Comparison of ENCODE assay signal across 8 mouse cellular contexts in genomic region chr3:21952695-21953415, GRCm38 (mm10).
DNase-seq lines count a peak whose midpoint lies in the region; ATAC-seq and TF ChIP-seq lines count a peak whose summit lies in the region.

No protein-coding gene starts in this region.

- no peak for TF ChIP-seq CTCF in stomach, postnatal 0 days (IDR thresholded peaks at IDR 0.05; ENCODE audit: low read depth)

- 63% methylated on average over 8 of the region's 8 CpGs for WGBS in forebrain, embryonic 10.5 days
- WGBS in stomach, postnatal 0 days = 37% methylated on average over 8 of the region's 8 CpGs

- no peak overlapping the region for H3K4me3 ChIP-seq in forebrain, embryonic 10.5 days
- no peak overlapping the region for H3K4me3 ChIP-seq in stomach, postnatal 0 days (ENCODE audit: low read depth, low read length)

- 0 out of 2 replicates have a peak overlapping the region, but pooled peaks have one; percentile 26 for H3K27ac ChIP-seq in forebrain, embryonic 10.5 days
- peak overlapping the region; percentile 70 for H3K27ac ChIP-seq in stomach, postnatal 0 days (replicated peaks)

- H3K27me3 ChIP-seq in forebrain, embryonic 10.5 days (ENCODE audit: poor library complexity, severe bottlenecking) = no peaks in the 10 kb centered on the region
- no peaks in the 10 kb centered on the region for H3K27me3 ChIP-seq in stomach, postnatal 0 days (ENCODE audit: control insufficient read depth, insufficient read depth, low read length)

- no peak overlapping the region for H3K4me2 ChIP-seq in stomach, postnatal 0 days (replicated peaks; ENCODE audit: low read depth)

- TF ChIP-seq EP300 in stomach, postnatal 0 days (optimal IDR thresholded peaks at IDR 0.05) = no peak

- peaks cover 19% of the 10 kb centered on the region for H3K4me1 ChIP-seq in forebrain, embryonic 10.5 days
- 0 out of 2 replicates have a peak, but pooled peaks cover 3% of the 10 kb centered on the region for H3K4me1 ChIP-seq in stomach, postnatal 0 days (replicated peaks; ENCODE audit: control insufficient read depth, insufficient read depth)

- peak; percentile 22 for DNase-seq in thymus, postnatal 14 days
- DNase-seq in thymus, postnatal 0 days (ENCODE audit: low spot score) = no peak
- no peak for DNase-seq in forebrain, embryonic 10.5 days (ENCODE audit: extremely low spot score, low spot score)
- DNase-seq in heart, postnatal 36 days = peak; percentile 71 to 80
- peak; percentile 80 to 86 for DNase-seq in lung, adult 18-20 months
- DNase-seq in stomach, postnatal 0 days (ENCODE audit: low spot score) = peak; percentile 57
- no peak for DNase-seq in left cerebral cortex, postnatal 25 days (ENCODE audit: low spot score in 2 of 2)
- no peak for DNase-seq in layer of hippocampus, postnatal 10 days (ENCODE audit: low spot score in 2 of 2)

- H3K9ac ChIP-seq in stomach, postnatal 0 days (ENCODE audit: low read length) = no peak overlapping the region

- peak; percentile 92 for ATAC-seq in stomach, postnatal 0 days (ENCODE audit: low FRiP score, low TSS enrichment)

- no peaks in the 10 kb centered on the region for H3K9me3 ChIP-seq in forebrain, embryonic 10.5 days
- no peaks in the 10 kb centered on the region for H3K9me3 ChIP-seq in stomach, postnatal 0 days (ENCODE audit: control insufficient read depth, low read length)

- H3K36me3 ChIP-seq in forebrain, embryonic 10.5 days (replicated peaks) = no peaks in the 10 kb centered on the region
- no peaks in the 10 kb centered on the region for H3K36me3 ChIP-seq in stomach, postnatal 0 days (ENCODE audit: control insufficient read depth, insufficient read depth, low read length)

- intact Hi-C loops in heart, postnatal 36 days (cut with DNase I) = loop anchor here (1.0 to 5.0 kb wide), 3 partner anchors 17 to 124 kb away; partner anchors contain the start of gene Tbl1xr1
- intact Hi-C loops in left cerebral cortex, postnatal 25 days (cut with DNase I) = no loop called here

Comparison
In these comparisons a context has a peak if more than half of its experiments do, and no peak if none do; other contexts are left out.
1. DNase-seq: peak in thymus, postnatal 14 days (single experiment), heart, postnatal 36 days (2 of 2), lung, adult 18-20 months (2 of 2) and stomach, postnatal 0 days (single experiment); none in thymus, postnatal 0 days (single experiment), forebrain, embryonic 10.5 days (single experiment), left cerebral cortex, postnatal 25 days (0 of 2) and layer of hippocampus, postnatal 10 days (0 of 2).